9 mouse cellular contexts compared by ENCODE assay signal in genomic region chr5:148554242-148554641, GRCm38 (mm10). TPM values are rescaled to one million over a fixed set of nuclear protein-coding genes. Genes with fewer than 3 reads are reported as not detected.
DNase-seq lines count a peak whose midpoint lies in the region; ATAC-seq and TF ChIP-seq lines count a peak whose summit lies in the region.
"Had no signal": no experiment of that assay in that cellular context is flagged by ENCODE, and none has a peak within 500 bp of the region (broad histone marks: within the 10 kb centered on the region; RNA-seq: fewer than 3 reads in every experiment).

No protein-coding gene starts in this region.

- H3K9me3 ChIP-seq in heart, embryonic 12.5 days (replicated peaks) = no peaks in the 10 kb centered on the region
- no peaks in the 10 kb centered on the region for H3K9me3 ChIP-seq in ES-Bruce4 (replicated peaks; ENCODE audit: control insufficient read depth, insufficient read depth, low read length, poor library complexity, severe bottlenecking)
- no peaks in the 10 kb centered on the region for H3K9me3 ChIP-seq in forebrain, embryonic 14.5 days (replicated peaks; ENCODE audit: control insufficient read depth, low read length)
- no peaks in the 10 kb centered on the region for H3K9me3 ChIP-seq in liver, postnatal 0 days (ENCODE audit: low read length)

- H3K4me1 ChIP-seq in heart, embryonic 12.5 days (replicated peaks) = peaks cover 37% of the 10 kb centered on the region
- H3K4me1 ChIP-seq in ES-Bruce4 (ENCODE audit: control insufficient read depth, insufficient read depth, low read length) = peaks cover 7% of the 10 kb centered on the region
- H3K4me1 ChIP-seq in forebrain, embryonic 14.5 days (ENCODE audit: control insufficient read depth, insufficient read depth, low read length) = peaks cover 17% of the 10 kb centered on the region
- H3K4me1 ChIP-seq in liver, postnatal 0 days (ENCODE audit: insufficient read depth) = peaks cover 16% of the 10 kb centered on the region

- H3K9ac ChIP-seq in heart, embryonic 12.5 days = peak overlapping the region; percentile 45; the same call in 1 of the 2 replicates
- H3K9ac ChIP-seq in ES-Bruce4 (ENCODE audit: low read depth, poor library complexity, severe bottlenecking) = peak overlapping the region; percentile 31
- H3K9ac ChIP-seq in forebrain, embryonic 14.5 days (ENCODE audit: low read length) = peak overlapping the region; percentile 43; the same call in 1 of the 2 replicates
- H3K9ac ChIP-seq in liver, postnatal 0 days (replicated peaks) = no peak overlapping the region

- TF ChIP-seq CTCF in ES-Bruce4 (IDR thresholded peaks at IDR 0.05; ENCODE audit: low read depth, low read length) = no peak
- TF ChIP-seq CTCF in liver, postnatal 0 days (IDR thresholded peaks at IDR 0.05; ENCODE audit: low read depth) = no peak

- no peak for TF ChIP-seq EP300 in ES-Bruce4 (IDR thresholded peaks at IDR 0.05; ENCODE audit: insufficient read depth, low read depth, low read length)
- no peak for TF ChIP-seq EP300 in liver, postnatal 0 days (IDR thresholded peaks at IDR 0.05; ENCODE audit: low read depth)

- no peak for TF ChIP-seq POLR2A in ES-Bruce4 (IDR thresholded peaks at IDR 0.05; ENCODE audit: insufficient read depth, low read length)

- DNase-seq in heart, postnatal 36 days = no peak
- DNase-seq in forebrain, embryonic 14.5 days (ENCODE audit: low spot score) = no peak
- no peak for DNase-seq in liver, postnatal 0 days
- DNase-seq in thymus, adult 18-20 months = no peak
- no peak for DNase-seq in gastrocnemius, postnatal 14 days
- DNase-seq in layer of hippocampus, adult 11-12 months (ENCODE audit: low spot score) = no peak
- DNase-seq: kidney, adult 2 months had no signal

- ATAC-seq in heart, embryonic 12.5 days (ENCODE audit: insufficient number of reproducible peaks, low FRiP score) = no peak
- ATAC-seq in forebrain, embryonic 14.5 days = no peak
- no peak for ATAC-seq in liver, postnatal 0 days

- intact Hi-C loops in heart, postnatal 36 days (cut with DNase I) = loop anchor here (5.0 to 10.0 kb wide), 3 partner anchors 153 to 631 kb away; partner anchors contain the start of genes Hmgb1 and Uspl1
- intact Hi-C loops in gastrocnemius, postnatal 14 days (cut with DNase I; ENCODE audit: low total_unique reads) = loop anchor here (10.0 kb wide), 1 partner anchor 241 kb away; no protein-coding TSS in a partner anchor

- peak overlapping the region; percentile 28 for H3K4me3 ChIP-seq in heart, embryonic 12.5 days
- H3K4me3 ChIP-seq in ES-Bruce4 (ENCODE audit: low read depth, low read length) = peak overlapping the region; percentile 42
- 0 out of 2 replicates have a peak overlapping the region, but pooled peaks have one; percentile 7 for H3K4me3 ChIP-seq in forebrain, embryonic 14.5 days (ENCODE audit: low read depth, low read length)
- no peak overlapping the region for H3K4me3 ChIP-seq in liver, postnatal 0 days (ENCODE audit: low read depth, low read length)

- H3K27me3 ChIP-seq in heart, embryonic 12.5 days (replicated peaks) = no peaks in the 10 kb centered on the region
- H3K27me3 ChIP-seq in ES-Bruce4 (ENCODE audit: control insufficient read depth, insufficient read depth, low read length, poor library complexity, severe bottlenecking) = no peaks in the 10 kb centered on the region
- H3K27me3 ChIP-seq in forebrain, embryonic 14.5 days (replicated peaks; ENCODE audit: control insufficient read depth, insufficient read depth, low read length) = no peaks in the 10 kb centered on the region
- no peaks in the 10 kb centered on the region for H3K27me3 ChIP-seq in liver, postnatal 0 days (ENCODE audit: insufficient read depth, low read length)

- no peak overlapping the region for H3K27ac ChIP-seq in heart, embryonic 12.5 days (ENCODE audit: poor library complexity, severe bottlenecking)
- H3K27ac ChIP-seq in ES-Bruce4 (ENCODE audit: insufficient read depth, low read length) = peak overlapping the region; percentile 20; the same call in 1 of the 2 replicates
- no peak overlapping the region for H3K27ac ChIP-seq in forebrain, embryonic 14.5 days (ENCODE audit: low read depth, low read length)
- H3K27ac ChIP-seq in liver, postnatal 0 days (ENCODE audit: low read depth) = no peak overlapping the region

- peak overlapping the region; percentile 60 for H3K4me2 ChIP-seq in heart, embryonic 12.5 days
- peak overlapping the region; percentile 35 for H3K4me2 ChIP-seq in forebrain, embryonic 14.5 days (ENCODE audit: low read length)
- 0 out of 2 replicates have a peak overlapping the region, but pooled peaks have one; percentile 11 for H3K4me2 ChIP-seq in liver, postnatal 0 days (ENCODE audit: low read depth, low read length)

- WGBS in heart, embryonic 12.5 days = 15% methylated on average over 7 of the region's 7 CpGs
- WGBS in forebrain, embryonic 14.5 days = 18% methylated on average over 7 of the region's 7 CpGs
- 21% methylated on average over 7 of the region's 7 CpGs for WGBS in liver, postnatal 0 days (ENCODE audit: insufficient replicate concordance)

- no peaks in the 10 kb centered on the region for H3K36me3 ChIP-seq in heart, embryonic 12.5 days
- H3K36me3 ChIP-seq in ES-Bruce4 (ENCODE audit: control insufficient read depth, insufficient read depth, low read length, poor library complexity, severe bottlenecking) = no peaks in the 10 kb centered on the region
- H3K36me3 ChIP-seq in forebrain, embryonic 14.5 days (ENCODE audit: control insufficient read depth, insufficient read depth, low read length) = no peaks in the 10 kb centered on the region
- H3K36me3 ChIP-seq in liver, postnatal 0 days (replicated peaks; ENCODE audit: insufficient read depth, low read length) = no peaks in the 10 kb centered on the region

RNA-seq across cellular contexts. Expression of gene Ubl3, which starts 1.7 kb away (rescaled TPM):
- 69.1 and 70.4 TPM in 2 replicates for polyA plus RNA-seq in heart, embryonic 12.5 days (2016; fragmentation: Nextera tagmentation; extraction: Ambion mirVana)
- total RNA-seq in heart, postnatal 36 days (2021) = 10 to 100 TPM; 90.7 to 96.1 TPM
- polyA plus RNA-seq in ES-Bruce4 (2011; ENCODE audit: insufficient read depth, insufficient read length, low read depth, missing spikeins) = 55.8 and 58.2 TPM in 2 replicates
- 76.2 and 88.9 TPM in 2 replicates for polyA plus RNA-seq in forebrain, embryonic 14.5 days (2014; fragmentation: Nextera tagmentation; extraction: Ambion mirVana)
- 37.0 and 39.4 TPM in 2 replicates for polyA plus RNA-seq in liver, postnatal 0 days (2015; fragmentation: Nextera tagmentation; extraction: Ambion mirVana)
- 10 to 100 TPM; 79.5 to 82.3 TPM for total RNA-seq in gastrocnemius, postnatal 14 days (2021)
